Comparison of ENCODE assay signal across 14 mouse cellular contexts in genomic region chr4:62508839-62509238, GRCm38 (mm10). TPM values are rescaled to one million over a fixed set of nuclear protein-coding genes. Genes with fewer than 3 reads are reported as not detected.
DNase-seq lines count a peak whose midpoint lies in the region; ATAC-seq and TF ChIP-seq lines count a peak whose summit lies in the region.
"Had no signal": no experiment of that assay in that cellular context is flagged by ENCODE, and none has a peak within 500 bp of the region (broad histone marks: within the 10 kb centered on the region; RNA-seq: fewer than 3 reads in every experiment).

No protein-coding gene starts in this region.

- in situ Hi-C loops in Patski (cut with MboI; ENCODE audit: low pct_unique_long_range_greater_than_20kb), result loop anchor here (5.0 kb wide), 1 partner anchor 102 kb away; the partner anchor contains the start of genes Cdc26 and Prpf4

- peaks cover 0 to 11% of the 10 kb centered on the region in 2 experiments; a peak in 2 of 4 replicates for H3K36me3 ChIP-seq in MEL (ENCODE audit: control insufficient read depth in 1 of 2, insufficient read depth in 2 of 2, low read length in 2 of 2)
- peaks cover 43% of the 10 kb centered on the region; the same call in 1 of the 2 replicates for H3K36me3 ChIP-seq in lung, postnatal 0 days (ENCODE audit: insufficient read depth, low read length)

- H3K4me3 ChIP-seq in MEL (ENCODE audit: control insufficient read depth in 1 of 2, insufficient read depth in 1 of 2, low read depth in 2 of 2, low read length in 2 of 2), result no peak overlapping the region
- H3K4me3 ChIP-seq in lung, postnatal 0 days (ENCODE audit: low read depth, low read length), result no peak overlapping the region
- H3K4me3 ChIP-seq: forebrain, embryonic 13.5 days; hindbrain, embryonic 13.5 days had no signal

- DNase-seq in layer of hippocampus, postnatal 10 days (ENCODE audit: low spot score in 2 of 2), result peak; percentile 34 to 42
- no peak for DNase-seq in layer of hippocampus, adult 8-10 months (ENCODE audit: low spot score in 2 of 2)
- DNase-seq in MEL (ENCODE audit: low read depth, low spot score) (peak; percentile 7), Patski (ENCODE audit: low read depth, low spot score) (peak; percentile 75)
- peak; percentile 63 for DNase-seq in kidney, postnatal 14 days
- DNase-seq in lung, postnatal 0 days (ENCODE audit: low spot score), result no peak
- no peak for DNase-seq in right cerebral cortex, postnatal 4 days
- DNase-seq: cerebellum, postnatal 14 days; gastrocnemius, postnatal 25 days; heart, postnatal 10 days; right cerebral cortex, postnatal 25 days had no signal

- POLR2A ChIA-PET in Patski (lab: Charles Lee), result interaction anchor here (1.2 kb wide), 1 partner anchor 100 kb away, joined by 3 read pairs; the partner anchor contains the start of genes Cdc26 and Prpf4

- no peak for TF ChIP-seq CTCF in MEL (IDR thresholded peaks at IDR 0.05 in 2 of 3, conservative IDR thresholded peaks at IDR 0.05 in 1 of 3; ENCODE audit: control insufficient read depth in 1 of 3, insufficient read depth in 1 of 3, low read depth in 2 of 3, low read length in 3 of 3, poor library complexity in 1 of 3, severe bottlenecking in 1 of 3)
- TF ChIP-seq CTCF in Patski (IDR thresholded peaks at IDR 0.05), result no peak
- TF ChIP-seq CTCF in lung, postnatal 0 days (IDR thresholded peaks at IDR 0.05), result no peak

- H3K9ac ChIP-seq in MEL (ENCODE audit: control insufficient read depth, low read depth, low read length, poor library complexity, severe bottlenecking), result no peak overlapping the region
- H3K9ac ChIP-seq in lung, postnatal 0 days (replicated peaks; ENCODE audit: low read depth), result no peak overlapping the region
- H3K9ac ChIP-seq: forebrain, embryonic 13.5 days; hindbrain, embryonic 13.5 days had no signal

- TF ChIP-seq POLR2A in MEL (IDR thresholded peaks at IDR 0.05; ENCODE audit: control insufficient read depth in 1 of 2, insufficient read depth in 1 of 2, low read depth in 1 of 2, low read length in 2 of 2, poor library complexity in 1 of 2), result no peak

- no peaks in the 10 kb centered on the region for H3K79me2 ChIP-seq in MEL (ENCODE audit: control insufficient read depth, insufficient read depth, low read length, poor library complexity)

- 88% methylated on average over 5 of the region's 5 CpGs for WGBS in lung, postnatal 0 days

- no peak for TF ChIP-seq RAD21 in MEL (IDR thresholded peaks at IDR 0.05; ENCODE audit: low read depth, low read length)

- H3K4me1 ChIP-seq in MEL (ENCODE audit: control insufficient read depth in 1 of 2, insufficient read depth in 2 of 2, low read length in 2 of 2), result no peaks in the 10 kb centered on the region
- no peaks in the 10 kb centered on the region for H3K4me1 ChIP-seq in lung, postnatal 0 days (ENCODE audit: insufficient read depth, low read depth, low read length)
- H3K4me1 ChIP-seq: forebrain, embryonic 13.5 days; hindbrain, embryonic 13.5 days had no signal

- CTCF ChIA-PET in Patski (lab: Charles Lee), result interaction anchor here (1.9 kb wide), 1 partner anchor 11 kb away, joined by 9 read pairs; no protein-coding TSS in a partner anchor

- peak; percentile 70 for ATAC-seq in Patski
- no peak for ATAC-seq in lung, postnatal 0 days
- ATAC-seq: forebrain, embryonic 13.5 days; intestine, embryonic 16.5 days had no signal

- TF ChIP-seq EP300 in MEL (IDR thresholded peaks at IDR 0.05; ENCODE audit: low read depth in 1 of 2, low read length in 2 of 2), result no peak
- no peak for TF ChIP-seq EP300 in lung, postnatal 0 days (IDR thresholded peaks at IDR 0.05)

- no peak overlapping the region for H3K4me2 ChIP-seq in lung, postnatal 0 days (replicated peaks; ENCODE audit: low read depth, low read length)
- H3K4me2 ChIP-seq: forebrain, embryonic 13.5 days; hindbrain, embryonic 13.5 days had no signal

- H3K27me3 ChIP-seq in MEL (ENCODE audit: control insufficient read depth in 1 of 2, insufficient read depth in 2 of 2, low read length in 2 of 2) (no peaks in the 10 kb centered on the region), Patski (no peaks in the 10 kb centered on the region)
- no peaks in the 10 kb centered on the region for H3K27me3 ChIP-seq in lung, postnatal 0 days (replicated peaks; ENCODE audit: insufficient read depth, low read length)
- H3K27me3 ChIP-seq: forebrain, embryonic 13.5 days; hindbrain, embryonic 13.5 days had no signal

- no peak overlapping the region for H3K27ac ChIP-seq in MEL (ENCODE audit: control insufficient read depth, low read depth, low read length)
- no peak overlapping the region for H3K27ac ChIP-seq in lung, postnatal 0 days (ENCODE audit: low read length)
- H3K27ac ChIP-seq: forebrain, embryonic 13.5 days; hindbrain, embryonic 13.5 days had no signal

- no peaks in the 10 kb centered on the region for H3K9me3 ChIP-seq in MEL (replicated peaks; ENCODE audit: insufficient read depth, low read length)
- no peaks in the 10 kb centered on the region for H3K9me3 ChIP-seq in lung, postnatal 0 days (ENCODE audit: low read length)
- H3K9me3 ChIP-seq: forebrain, embryonic 13.5 days; hindbrain, embryonic 13.5 days had no signal

TF ChIP-seq in MEL, 35 proteins besides CTCF, POLR2A, EP300 and RAD21:
- TF ChIP-seq TBP (IDR thresholded peaks at IDR 0.05; ENCODE audit: low read depth, low read length) (no peak), MEF2A (IDR thresholded peaks at IDR 0.05; ENCODE audit: extremely low read depth, insufficient replicate concordance, low read depth, low read length, poor library complexity, severe bottlenecking) (no peak), UBTF (IDR thresholded peaks at IDR 0.05; ENCODE audit: borderline replicate concordance, insufficient read depth, low read depth, low read length) (no peak), ZNF384 (IDR thresholded peaks at IDR 0.05; ENCODE audit: low read depth, low read length) (no peak)

RNA-seq across cellular contexts. Expression of gene Hdhd3, which starts 5.6 kb away (rescaled TPM):
- total RNA-seq in layer of hippocampus, postnatal 10 days (2021), result 1 to 10 TPM; 7.1 to 9.4 TPM
- 10 to 100 TPM in 1 of 4 experiments, 1 to 10 TPM in 3; 8.6 to 11.5 (median 9.6) TPM for total RNA-seq in layer of hippocampus, adult 8-10 months (2022)
- 3.5 and 4.0 TPM in 2 replicates for total RNA-seq in MEL (2012; rRNA removed)
- polyA plus RNA-seq in MEL (2012; ENCODE audit: insufficient read depth in 1 of 2, insufficient read length in 2 of 2, low read depth in 1 of 2, low replicate concordance in 2 of 2, missing spikeins in 1 of 2) (1 to 10 TPM in 1 of 2 experiments, not detected in 1; 6.0 TPM), Patski (2021) (9.2 TPM)
- polyA plus RNA-seq in lung, postnatal 0 days (2015; fragmentation: Nextera tagmentation; extraction: Ambion mirVana), result 15.0 and 18.3 TPM in 2 replicates

RNA-seq across cellular contexts. Expression of gene Alad, which starts 10.9 kb away (rescaled TPM):
- total RNA-seq in layer of hippocampus, postnatal 10 days (2021), result 10 to 100 TPM; 27.7 to 28.0 TPM
- total RNA-seq in layer of hippocampus, adult 8-10 months (2022), result 10 to 100 TPM; 28.4 to 34.6 (median 30.9) TPM
- total RNA-seq in MEL (2012; rRNA removed), result 199 and 213 TPM in 2 replicates
- 100 to 1,000 TPM in 1 of 2 experiments, not detected in 1; 386 TPM for polyA plus RNA-seq in MEL (2012; ENCODE audit: insufficient read depth in 1 of 2, insufficient read length in 2 of 2, low read depth in 1 of 2, low replicate concordance in 2 of 2, missing spikeins in 1 of 2)
- polyA plus RNA-seq in Patski (2021), result 40.5 TPM
- 110 and 111 TPM in 2 replicates for polyA plus RNA-seq in lung, postnatal 0 days (2015; fragmentation: Nextera tagmentation; extraction: Ambion mirVana)

RNA-seq across cellular contexts. Expression of gene Pole3, which starts 16.0 kb away (rescaled TPM):
- total RNA-seq in layer of hippocampus, postnatal 10 days (2021), result 10 to 100 TPM; 29.4 to 30.5 TPM
- 10 to 100 TPM; 27.5 to 29.7 (median 27.9) TPM for total RNA-seq in layer of hippocampus, adult 8-10 months (2022)
- total RNA-seq in MEL (2012; rRNA removed), result 51.4 and 63.6 TPM in 2 replicates
- 100 to 1,000 TPM in 1 of 2 experiments, not detected in 1; 103 TPM for polyA plus RNA-seq in MEL (2012; ENCODE audit: insufficient read depth in 1 of 2, insufficient read length in 2 of 2, low read depth in 1 of 2, low replicate concordance in 2 of 2, missing spikeins in 1 of 2)
- 36.4 TPM for polyA plus RNA-seq in Patski (2021)
- polyA plus RNA-seq in lung, postnatal 0 days (2015; fragmentation: Nextera tagmentation; extraction: Ambion mirVana), result 32.8 and 35.6 TPM in 2 replicates

RNA-seq across cellular contexts. Expression of gene 4933430I17Rik, which starts 16.3 kb away (rescaled TPM):
- under 1 TPM; 0.18 to 0.46 TPM for total RNA-seq in layer of hippocampus, postnatal 10 days (2021)
- total RNA-seq in layer of hippocampus, adult 8-10 months (2022), result under 1 TPM in 3 of 4 experiments, not detected in 1; 0.23 to 0.59 (median 0.55) TPM
- 0.12 TPM in 1 of 2 replicates, not detected in the other for total RNA-seq in MEL (2012; rRNA removed)
- polyA plus RNA-seq in MEL (2012; ENCODE audit: insufficient read depth in 1 of 2, insufficient read length in 2 of 2, low read depth in 1 of 2, low replicate concordance in 2 of 2, missing spikeins in 1 of 2) (under 1 TPM in 1 of 2 experiments, not detected in 1; 0.43 TPM), Patski (2021) (0.17 TPM)
- 0.12 and 0.21 TPM in 2 replicates for polyA plus RNA-seq in lung, postnatal 0 days (2015; fragmentation: Nextera tagmentation; extraction: Ambion mirVana)

RNA-seq across cellular contexts. Expression of gene Bspry, which starts 29.0 kb away (rescaled TPM):
- 1 to 10 TPM in 1 of 2 experiments, under 1 TPM in 1; 0.62 to 1.1 TPM for total RNA-seq in layer of hippocampus, postnatal 10 days (2021)
- under 1 TPM in 3 of 4 experiments, not detected in 1; 0.28 to 0.43 (median 0.30) TPM for total RNA-seq in layer of hippocampus, adult 8-10 months (2022)
- total RNA-seq in MEL (2012; rRNA removed), result 0.13 and 0.19 TPM in 2 replicates
- polyA plus RNA-seq in MEL (2012; ENCODE audit: insufficient read depth in 1 of 2, insufficient read length in 2 of 2, low read depth in 1 of 2, low replicate concordance in 2 of 2, missing spikeins in 1 of 2), result under 1 TPM in 1 of 2 experiments, not detected in 1; 0.50 TPM
- 3.3 TPM for polyA plus RNA-seq in Patski (2021)
- polyA plus RNA-seq in lung, postnatal 0 days (2015; fragmentation: Nextera tagmentation; extraction: Ambion mirVana), result 26.8 and 33.0 TPM in 2 replicates

Comparison
In these comparisons a context has a peak if more than half of its experiments do, and no peak if none do; other contexts are left out.
1. DNase-seq: peak in layer of hippocampus, postnatal 10 days (2 of 2), MEL (single experiment), Patski (single experiment) and kidney, postnatal 14 days (single experiment); none in layer of hippocampus, adult 8-10 months (0 of 2), lung, postnatal 0 days (single experiment) and right cerebral cortex, postnatal 4 days (single experiment).